Mouse (Mus musculus) erythroblast, embryonic 14.5 days (primary cell): ENCODE data around the gene Cdk5.

Experiments used
- GATA1 ChIP-seq: IDR thresholded peaks from 2 replicates; pipeline ENCODE4 v1.6.1; 2012; ENCODE audit warnings: low read length, inconsistent platforms, mixed read lengths
- TAL1 ChIP-seq: IDR thresholded peaks from 3 replicates; pipeline ENCODE4 v1.6.1; 2012; ENCODE audit warnings: low read length, inconsistent platforms, mixed read lengths

GRCm38 (mm10) chr5:24404594-24405360 is 18.6 kb downstream of the Cdk5 start:
- TF ChIP-seq GATA1 (no peak), TAL1 (no peak)
